Mouse (Mus musculus): Measurements from ENCODE around the gene Cx3cr1. TPM values are rescaled to one million over a fixed set of nuclear protein-coding genes. Genes with fewer than 3 reads are reported as not detected.

Gene Cx3cr1
- polyA plus RNA-seq, 1 experiment from 2014 or later = 7.5 TPM

DNA sequence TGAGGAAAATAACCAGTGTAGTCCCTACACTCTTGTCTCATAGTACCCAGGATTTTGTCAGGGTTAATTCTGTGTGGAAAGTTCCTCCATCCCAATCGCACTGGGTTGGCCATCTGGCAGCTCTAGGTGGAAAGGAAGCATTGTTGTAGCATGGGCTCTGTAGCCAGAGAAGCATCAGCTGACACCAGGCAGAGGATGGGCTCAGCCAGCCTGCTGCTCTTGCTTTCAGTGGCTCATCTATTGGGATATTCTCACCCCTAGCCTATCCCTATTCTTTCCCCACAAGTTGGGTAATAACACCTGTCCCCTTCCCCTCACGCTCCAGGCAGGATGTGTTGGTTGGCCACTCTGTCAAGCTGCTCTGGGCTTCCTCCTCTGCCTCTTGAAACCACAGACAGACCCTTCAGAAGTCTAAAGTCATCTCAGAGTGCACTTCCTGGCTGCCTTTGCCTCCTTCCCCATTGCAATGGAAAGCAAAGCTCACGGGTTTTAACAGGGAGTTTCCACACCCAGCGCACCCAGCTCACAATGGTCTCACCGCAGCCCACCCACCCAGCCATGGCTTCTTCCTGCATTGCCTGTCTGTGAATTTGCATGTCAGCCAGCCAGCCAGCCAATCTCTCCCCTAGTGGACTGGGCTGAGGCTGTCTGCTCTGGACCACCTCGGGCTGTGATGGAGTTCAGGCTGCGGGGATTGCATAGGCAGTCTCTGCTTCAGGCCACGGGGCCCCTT is 15.0 kb downstream of the Cx3cr1 start:
- Histone ChIP-seq H3K9me3 (replicated peaks) (no peaks in the 10 kb centered on the region), H3K4me2 (no peak overlapping the region), H3K36me3 (no peaks in the 10 kb centered on the region), H3K4me3 (no peak overlapping the region), H3K27ac (no peak overlapping the region), H3K4me1 (replicated peaks) (no peaks in the 10 kb centered on the region), H3K9ac (no peak overlapping the region), H3K27me3 (no peaks in the 10 kb centered on the region; the same call in 1 of the 2 replicates)
- 47% methylated on average over 8 of the region's 8 CpGs for WGBS
- 0 out of 2 replicates have a peak, but pooled peaks have one; percentile 22 for ATAC-seq (replicated peaks; ENCODE audit: insufficient number of reproducible peaks, insufficient read depth, low FRiP score, low read depth)

DNA sequence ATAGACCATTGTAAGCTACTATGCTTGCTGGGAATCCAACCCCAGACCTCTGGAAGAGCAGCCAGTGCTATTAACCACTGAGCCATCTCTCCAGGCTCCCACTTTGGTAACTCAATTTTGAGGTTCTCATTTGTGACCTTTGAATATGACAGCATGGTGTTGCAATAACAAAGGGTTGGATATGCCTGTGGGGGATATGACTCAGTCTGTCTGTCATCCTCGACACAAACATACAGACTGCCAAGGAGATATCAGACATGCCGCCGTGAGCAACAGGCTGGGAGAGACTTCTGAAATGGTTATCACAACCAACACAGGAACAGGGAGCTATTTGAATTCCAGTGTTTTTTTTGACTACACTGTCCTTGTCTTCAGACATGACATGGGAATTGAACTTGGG is 20.3 kb downstream of the Cx3cr1 start:
- H3K4me1 ChIP-seq (replicated peaks) = peaks cover 6% of the 10 kb centered on the region; the same call in 1 of the 2 replicates
- H3K27me3 ChIP-seq = no peaks in the 10 kb centered on the region; the same call in 1 of the 2 replicates
- H3K27ac ChIP-seq = no peak overlapping the region
- H3K4me2 ChIP-seq = no peak overlapping the region
- H3K9me3 ChIP-seq (replicated peaks) = no peaks in the 10 kb centered on the region
- no peak for ATAC-seq (replicated peaks; ENCODE audit: insufficient number of reproducible peaks, insufficient read depth, low FRiP score, low read depth)
- 12% methylated on average over 3 of the region's 3 CpGs for WGBS
- H3K36me3 ChIP-seq = no peaks in the 10 kb centered on the region
- H3K4me3 ChIP-seq = no peak overlapping the region
- no peak overlapping the region for H3K9ac ChIP-seq

DNA sequence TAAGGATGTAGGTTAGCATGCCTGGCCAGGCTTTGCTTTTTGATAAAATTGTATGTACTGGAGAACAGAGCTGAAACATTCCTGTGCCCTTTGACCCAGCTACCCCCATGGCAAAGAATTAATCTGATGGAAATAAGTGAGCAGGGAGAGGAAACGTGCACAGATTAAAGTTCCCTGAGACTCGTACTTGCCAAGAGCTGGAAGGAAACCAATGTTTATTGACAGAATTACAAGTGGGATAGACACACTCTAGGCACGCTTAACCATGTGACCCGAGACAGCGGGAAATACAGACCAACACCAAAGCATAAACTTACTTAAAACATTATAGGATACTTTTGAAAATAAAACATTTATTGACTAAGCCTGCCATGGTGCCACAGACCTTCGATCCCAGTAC is 21.2 kb downstream of the Cx3cr1 start:
- H3K4me3 ChIP-seq = no peak overlapping the region
- H3K4me1 ChIP-seq (replicated peaks) = peaks cover 6% of the 10 kb centered on the region; the same call in 1 of the 2 replicates
- H3K36me3 ChIP-seq = no peaks in the 10 kb centered on the region
- no peak overlapping the region for H3K27ac ChIP-seq
- no peaks in the 10 kb centered on the region; the same call in 1 of the 2 replicates for H3K27me3 ChIP-seq
- H3K9me3 ChIP-seq (replicated peaks) = no peaks in the 10 kb centered on the region
- no peak for ATAC-seq (replicated peaks; ENCODE audit: insufficient number of reproducible peaks, insufficient read depth, low FRiP score, low read depth)
- 64% methylated on average over 6 of the region's 6 CpGs for WGBS
- no peak overlapping the region for H3K4me2 ChIP-seq
- H3K9ac ChIP-seq = no peak overlapping the region

DNA sequence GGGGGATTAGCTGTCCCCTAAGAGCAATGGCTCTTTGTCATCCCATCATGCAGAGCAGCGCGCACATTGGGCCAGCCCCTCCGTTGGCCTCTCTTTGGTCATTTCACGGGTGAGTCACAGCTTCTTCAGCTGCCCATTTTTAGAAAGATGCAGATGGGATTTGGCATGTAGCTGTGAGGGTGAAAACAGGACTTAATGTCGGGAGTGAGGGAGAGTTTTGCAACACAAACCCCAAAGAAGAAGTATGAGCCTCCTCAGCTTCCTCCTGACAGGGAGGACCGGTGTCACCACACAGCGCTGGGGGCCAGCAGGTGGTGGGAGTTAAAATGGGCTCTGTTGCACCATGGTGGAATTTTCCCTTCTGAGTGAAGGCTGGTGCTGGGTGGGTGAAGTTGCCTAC is 26.6 kb downstream of the Cx3cr1 start:
- H3K36me3 ChIP-seq = no peaks in the 10 kb centered on the region
- no peak overlapping the region for H3K9ac ChIP-seq
- H3K27ac ChIP-seq = no peak overlapping the region
- H3K4me2 ChIP-seq = no peak overlapping the region
- H3K27me3 ChIP-seq = no peaks in the 10 kb centered on the region
- H3K4me3 ChIP-seq = no peak overlapping the region
- no peaks in the 10 kb centered on the region for H3K9me3 ChIP-seq (replicated peaks)
- H3K4me1 ChIP-seq (replicated peaks) = peaks cover 3% of the 10 kb centered on the region; the same call in 1 of the 2 replicates
- WGBS = 74% methylated on average over 7 of the region's 7 CpGs
- no peak for ATAC-seq (replicated peaks; ENCODE audit: insufficient number of reproducible peaks, insufficient read depth, low FRiP score, low read depth)

DNA sequence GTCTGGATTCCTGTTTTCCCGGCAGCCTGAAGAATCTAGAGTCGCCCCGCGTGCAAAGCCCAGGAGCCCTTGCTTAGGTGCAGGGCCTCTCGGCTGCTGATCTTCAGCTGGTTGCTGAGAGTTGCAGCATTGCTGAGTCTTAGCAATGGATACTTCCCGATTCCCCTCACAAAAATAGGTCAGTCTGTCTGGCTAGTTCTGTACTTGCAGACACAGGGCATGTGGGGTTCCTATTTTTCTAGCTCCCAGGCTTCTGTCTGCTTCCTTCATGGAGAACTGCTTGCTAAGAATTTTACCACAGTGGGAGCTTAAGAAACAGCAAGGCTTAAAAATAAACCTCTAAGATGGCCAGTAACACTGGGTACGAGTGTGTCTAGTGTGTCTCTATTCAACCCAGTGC is 32.3 kb downstream of the Cx3cr1 start:
- H3K9me3 ChIP-seq (replicated peaks) = no peaks in the 10 kb centered on the region
- 67% methylated on average over 7 of the region's 7 CpGs for WGBS
- no peak overlapping the region for H3K9ac ChIP-seq
- H3K36me3 ChIP-seq = no peaks in the 10 kb centered on the region
- no peak overlapping the region for H3K4me2 ChIP-seq
- no peak overlapping the region for H3K4me3 ChIP-seq
- no peaks in the 10 kb centered on the region for H3K4me1 ChIP-seq (replicated peaks)
- no peak for ATAC-seq (replicated peaks; ENCODE audit: insufficient number of reproducible peaks, insufficient read depth, low FRiP score, low read depth)
- H3K27ac ChIP-seq = no peak overlapping the region
- no peaks in the 10 kb centered on the region for H3K27me3 ChIP-seq

DNA sequence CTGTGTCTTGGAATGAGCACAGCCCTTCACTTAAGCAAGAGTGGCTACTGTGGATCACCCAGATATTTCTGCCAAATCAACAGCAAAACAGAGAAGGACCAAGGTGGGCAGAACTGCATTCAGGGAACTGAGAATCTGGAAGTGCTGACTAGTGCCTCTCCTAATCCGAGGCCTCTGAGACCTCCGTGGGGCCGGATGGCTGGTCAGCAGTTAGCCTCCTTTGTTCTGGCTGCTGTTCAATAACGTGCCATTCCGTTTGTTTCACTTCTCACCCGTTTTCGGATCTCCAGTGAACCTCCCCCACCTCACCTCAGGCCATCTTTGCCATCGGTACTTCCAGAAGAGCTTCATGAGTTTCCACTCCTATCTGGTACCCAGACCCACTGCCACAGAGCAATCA is 35.3 kb downstream of the Cx3cr1 start:
- no peak for ATAC-seq (replicated peaks; ENCODE audit: insufficient number of reproducible peaks, insufficient read depth, low FRiP score, low read depth)
- H3K9me3 ChIP-seq (replicated peaks) = no peaks in the 10 kb centered on the region
- no peak overlapping the region for H3K4me3 ChIP-seq
- no peak overlapping the region for H3K27ac ChIP-seq
- H3K9ac ChIP-seq = no peak overlapping the region
- no peaks in the 10 kb centered on the region for H3K36me3 ChIP-seq
- H3K4me1 ChIP-seq (replicated peaks) = no peaks in the 10 kb centered on the region
- H3K4me2 ChIP-seq = no peak overlapping the region
- whole genome bisulfite sequencing = 75% methylated on average over 8 of the region's 8 CpGs
- no peaks in the 10 kb centered on the region for H3K27me3 ChIP-seq

DNA sequence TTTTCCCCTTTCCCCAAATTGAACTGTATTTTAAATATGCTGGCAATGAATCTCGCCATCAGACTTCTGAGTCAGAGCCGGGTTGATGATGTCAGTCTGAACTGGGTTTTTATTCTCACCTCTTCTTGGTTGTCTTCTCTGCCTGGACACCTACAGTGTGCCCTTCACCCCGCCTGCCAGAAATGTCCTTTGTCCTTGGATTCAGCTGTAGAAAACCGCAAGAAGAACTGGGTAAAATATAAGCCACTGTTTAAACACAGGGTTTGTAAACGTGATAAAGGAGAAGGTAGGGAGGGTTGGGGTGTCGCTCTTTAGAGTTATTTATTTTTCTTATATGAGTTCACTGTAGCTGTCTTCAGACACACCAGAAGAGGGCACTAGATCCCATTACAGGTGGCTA is 37.0 kb downstream of the Cx3cr1 start:
- H3K4me1 ChIP-seq (replicated peaks) = peaks cover under 1% of the 10 kb centered on the region; the same call in 1 of the 2 replicates
- H3K27me3 ChIP-seq = no peaks in the 10 kb centered on the region
- no peak for ATAC-seq (replicated peaks; ENCODE audit: insufficient number of reproducible peaks, insufficient read depth, low FRiP score, low read depth)
- WGBS = 87% methylated on average over 6 of the region's 6 CpGs
- H3K27ac ChIP-seq = no peak overlapping the region
- no peak overlapping the region for H3K4me2 ChIP-seq
- no peaks in the 10 kb centered on the region for H3K9me3 ChIP-seq (replicated peaks)
- H3K36me3 ChIP-seq = no peaks in the 10 kb centered on the region
- H3K4me3 ChIP-seq = no peak overlapping the region
- H3K9ac ChIP-seq = no peak overlapping the region

DNA sequence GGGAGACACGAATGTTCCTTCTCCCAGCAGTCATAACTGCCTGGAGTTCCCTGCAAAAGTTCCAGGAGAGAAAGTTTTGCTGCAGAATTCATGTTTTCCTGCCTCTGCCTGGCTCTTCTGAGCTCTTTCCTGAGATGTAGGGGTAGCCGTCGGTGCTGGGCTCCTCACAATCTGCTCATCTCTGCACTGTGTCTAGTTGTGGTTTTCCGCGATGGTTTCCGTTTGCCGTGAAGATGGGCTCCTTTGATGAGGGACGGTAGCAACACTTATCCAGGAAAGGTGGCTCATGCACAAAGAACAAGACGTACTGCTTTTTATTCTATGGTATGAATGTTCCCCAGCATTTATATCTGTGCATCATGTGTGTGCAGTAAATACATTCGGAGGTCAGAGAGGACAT is 39.3 kb downstream of the Cx3cr1 start:
- Histone ChIP-seq H3K4me1 (replicated peaks) (peaks cover 23% of the 10 kb centered on the region), H3K27ac (no peak overlapping the region), H3K9me3 (replicated peaks) (no peaks in the 10 kb centered on the region), H3K9ac (no peak overlapping the region), H3K36me3 (no peaks in the 10 kb centered on the region), H3K4me3 (no peak overlapping the region), H3K4me2 (no peak overlapping the region), H3K27me3 (no peaks in the 10 kb centered on the region)
- WGBS = 75% methylated on average over 10 of the region's 10 CpGs
- no peak for ATAC-seq (replicated peaks; ENCODE audit: insufficient number of reproducible peaks, insufficient read depth, low FRiP score, low read depth)

DNA sequence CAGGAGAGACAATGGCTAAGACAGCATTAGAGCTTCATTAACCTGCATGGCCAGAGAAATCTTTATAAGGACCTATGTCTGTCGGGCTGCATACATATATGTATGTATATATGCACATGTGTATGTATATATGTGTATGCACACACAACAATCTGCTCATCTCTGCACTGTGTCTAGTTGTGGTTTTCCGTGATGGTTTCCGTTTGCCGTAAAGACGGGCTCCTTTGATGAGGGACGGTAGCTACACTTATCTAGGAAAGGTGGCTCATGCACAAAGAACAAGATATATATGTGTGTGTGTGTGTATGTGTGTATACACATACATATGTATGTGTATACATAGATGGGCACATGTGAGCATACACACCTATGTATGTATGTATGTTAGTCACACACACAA is 39.8 kb downstream of the Cx3cr1 start:
- peaks cover 29% of the 10 kb centered on the region for H3K4me1 ChIP-seq (replicated peaks)
- H3K27me3 ChIP-seq = no peaks in the 10 kb centered on the region
- ATAC-seq (replicated peaks; ENCODE audit: insufficient number of reproducible peaks, insufficient read depth, low FRiP score, low read depth) = no peak
- no peaks in the 10 kb centered on the region for H3K9me3 ChIP-seq (replicated peaks)
- no peak overlapping the region for H3K4me2 ChIP-seq
- WGBS = 86% methylated on average over 6 of the region's 6 CpGs
- no peak overlapping the region for H3K27ac ChIP-seq
- H3K4me3 ChIP-seq = no peak overlapping the region
- no peak overlapping the region for H3K9ac ChIP-seq
- no peaks in the 10 kb centered on the region for H3K36me3 ChIP-seq

DNA sequence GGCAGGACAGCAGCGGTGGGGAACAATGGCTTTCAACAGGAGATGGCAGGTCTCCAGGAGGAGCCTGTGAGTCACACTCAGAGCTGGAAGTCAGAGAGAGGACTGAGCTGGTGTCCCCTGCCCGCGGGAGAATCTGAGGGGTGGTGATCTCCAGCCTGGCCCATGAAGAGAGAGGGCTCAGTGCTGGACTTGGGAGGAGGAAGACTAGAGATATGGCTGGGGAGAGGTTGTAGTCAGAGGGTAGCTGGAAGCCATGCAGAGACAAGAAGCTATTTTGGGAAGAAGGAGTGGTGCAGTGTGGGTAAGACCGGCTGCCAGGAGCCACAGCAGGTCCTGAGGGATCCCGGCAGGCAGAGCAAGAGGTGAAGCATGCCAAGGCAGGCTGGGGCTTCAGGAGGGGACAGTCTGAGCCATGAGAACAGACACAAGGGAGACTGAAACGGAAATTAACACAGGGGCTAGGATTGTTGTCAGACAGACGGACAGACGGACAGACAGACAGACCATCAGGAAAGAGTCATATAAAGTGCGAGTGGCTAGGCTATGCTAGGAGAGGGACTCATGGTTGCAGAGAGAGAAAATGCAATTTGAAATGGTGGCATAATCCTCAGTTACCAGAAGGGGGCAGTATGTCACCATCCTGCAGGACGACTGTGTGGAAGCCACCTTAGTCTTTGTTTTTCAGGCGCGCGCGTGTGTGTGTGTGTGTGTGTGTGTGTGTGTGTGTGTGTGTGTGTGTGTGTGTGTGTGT is 42.1 kb downstream of the Cx3cr1 start:
- Histone ChIP-seq H3K36me3 (no peaks in the 10 kb centered on the region), H3K4me2 (peak overlapping the region; percentile 59), H3K9me3 (replicated peaks) (no peaks in the 10 kb centered on the region), H3K4me3 (peak overlapping the region; percentile 32), H3K4me1 (replicated peaks) (peaks cover 40% of the 10 kb centered on the region), H3K27me3 (no peaks in the 10 kb centered on the region), H3K9ac (peak overlapping the region; percentile 47), H3K27ac (peak overlapping the region; percentile 97)
- WGBS = 8% methylated on average over 14 of the region's 14 CpGs
- ATAC-seq (replicated peaks; ENCODE audit: insufficient number of reproducible peaks, insufficient read depth, low FRiP score, low read depth) = peak; percentile 80

DNA sequence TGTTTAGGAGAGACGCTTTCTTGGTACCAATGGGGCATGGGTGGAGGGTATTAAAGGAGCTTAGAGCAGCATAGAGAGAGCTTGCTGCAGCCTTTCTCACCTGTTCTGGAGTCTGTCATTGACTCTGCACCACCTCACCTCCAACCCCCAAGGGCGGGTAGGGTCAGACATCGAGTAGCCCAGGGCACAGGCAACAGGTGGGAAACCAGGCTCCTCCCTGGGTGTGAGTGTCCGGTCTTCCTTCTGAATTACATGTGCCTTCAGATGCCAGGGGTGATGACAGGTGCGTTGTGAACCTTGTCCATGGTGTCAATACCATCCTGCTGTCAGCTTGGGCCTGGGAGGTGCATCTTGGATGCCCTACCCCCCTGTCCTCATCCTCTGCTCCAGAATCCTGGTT is 45.1 kb downstream of the Cx3cr1 start:
- H3K4me3 ChIP-seq = no peak overlapping the region
- peak overlapping the region; percentile 96 for H3K27ac ChIP-seq
- H3K9me3 ChIP-seq (replicated peaks) = no peaks in the 10 kb centered on the region
- H3K9ac ChIP-seq = no peak overlapping the region
- H3K27me3 ChIP-seq = no peaks in the 10 kb centered on the region
- H3K4me2 ChIP-seq = peak overlapping the region; percentile 53; the same call in 1 of the 2 replicates
- no peaks in the 10 kb centered on the region for H3K36me3 ChIP-seq
- ATAC-seq (replicated peaks; ENCODE audit: insufficient number of reproducible peaks, insufficient read depth, low FRiP score, low read depth) = no peak
- WGBS = 64% methylated on average over 5 of the region's 5 CpGs
- H3K4me1 ChIP-seq (replicated peaks) = peaks cover 51% of the 10 kb centered on the region
